Mouse (Mus musculus) lung, adult 2 months (tissue): Measurements from ENCODE around the gene Dab2ip.

Source experiments
- CTCF ChIP-seq: fragments of 200-500 bp; IDR thresholded peaks from 2 replicates; pipeline ENCODE4 v1.5.1; 2011; ENCODE audit warnings: mild to moderate bottlenecking, low read length, control low read depth; ENCODE audit not compliant: insufficient read depth
- POLR2A ChIP-seq: fragments of 200-500 bp; IDR thresholded peaks from 2 replicates; pipeline ENCODE4 v1.6.1; 2011; ENCODE audit warnings: low read depth, mild to moderate bottlenecking, control low read depth, low read length, borderline replicate concordance; ENCODE audit errors: extremely low read depth

- TF ChIP-seq CTCF, result no peak
- no peak for TF ChIP-seq POLR2A
Observed at GRCm38 (mm10) chr2:35545125-35545590, 12.9 kb upstream of the Dab2ip start.
